Mouse (Mus musculus) left cerebral cortex, adult 8-10 months (tissue): ENCODE measurements at regions not wholly inside any gene's neighbourhood (a gene's known extent, or its start where the extent isn't known, plus 50 kb on each side); places are given as distances from the start of the nearest gene placed in this dataset.
"Not testable (repeated sequence)": the region's sequence is repeated elsewhere in the genome, so short reads cannot be mapped to it uniquely, and the experiment has no call there.

ENCODE experiments used
- DNase-seq, 2 experiments: peaks; one replicate each; pipeline ENCODE4 v3.0.0; 2022; ENCODE audit warnings: low spot score in 2 of 2

DNA sequence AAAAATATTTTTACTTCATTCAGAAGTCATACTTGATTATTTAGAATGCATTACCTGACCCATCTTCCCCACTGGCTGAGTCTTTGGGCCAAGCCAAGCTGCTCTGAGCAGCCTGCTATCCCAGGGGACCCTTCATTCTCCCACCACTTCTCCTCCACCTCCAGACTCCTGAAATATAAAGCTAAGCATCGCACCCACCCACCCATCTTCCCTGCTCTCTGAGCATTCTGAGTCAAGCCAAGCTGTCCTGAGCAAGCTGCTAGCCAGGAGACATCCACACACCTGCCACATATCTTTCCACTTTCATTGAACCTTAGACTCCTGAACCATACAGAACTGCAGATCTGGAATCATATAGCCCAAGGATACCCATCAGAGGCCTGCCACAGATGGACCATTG is 1456.2 kb upstream of the Adam24 start:
- DNase-seq: peak; percentile 2 to 66

DNA sequence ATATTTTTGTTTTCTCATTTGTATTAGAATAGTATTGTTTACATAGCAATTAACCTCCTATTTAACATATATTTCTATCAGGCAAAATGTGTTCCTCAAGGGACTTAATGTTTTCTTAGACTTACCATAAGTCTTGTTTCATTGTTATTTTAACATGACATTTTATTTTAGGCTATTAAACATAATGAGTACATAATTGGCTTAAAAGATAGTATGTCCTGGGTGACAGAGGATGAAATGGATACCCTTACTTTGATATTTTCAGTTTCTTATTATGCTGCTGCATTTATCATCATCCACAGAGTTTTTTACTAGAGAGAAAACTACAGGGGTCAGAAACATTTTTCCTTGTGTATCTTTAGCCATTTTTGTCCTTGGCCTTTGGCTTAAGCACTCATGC is 1447.6 kb upstream of the Adam24 start:
- no peak for DNase-seq

- DNase-seq: peak; percentile 5 to 55
Observed at GRCm38 (mm10) chr8:39268970-39269497, 1405.8 kb upstream of the Adam24 start.

DNA sequence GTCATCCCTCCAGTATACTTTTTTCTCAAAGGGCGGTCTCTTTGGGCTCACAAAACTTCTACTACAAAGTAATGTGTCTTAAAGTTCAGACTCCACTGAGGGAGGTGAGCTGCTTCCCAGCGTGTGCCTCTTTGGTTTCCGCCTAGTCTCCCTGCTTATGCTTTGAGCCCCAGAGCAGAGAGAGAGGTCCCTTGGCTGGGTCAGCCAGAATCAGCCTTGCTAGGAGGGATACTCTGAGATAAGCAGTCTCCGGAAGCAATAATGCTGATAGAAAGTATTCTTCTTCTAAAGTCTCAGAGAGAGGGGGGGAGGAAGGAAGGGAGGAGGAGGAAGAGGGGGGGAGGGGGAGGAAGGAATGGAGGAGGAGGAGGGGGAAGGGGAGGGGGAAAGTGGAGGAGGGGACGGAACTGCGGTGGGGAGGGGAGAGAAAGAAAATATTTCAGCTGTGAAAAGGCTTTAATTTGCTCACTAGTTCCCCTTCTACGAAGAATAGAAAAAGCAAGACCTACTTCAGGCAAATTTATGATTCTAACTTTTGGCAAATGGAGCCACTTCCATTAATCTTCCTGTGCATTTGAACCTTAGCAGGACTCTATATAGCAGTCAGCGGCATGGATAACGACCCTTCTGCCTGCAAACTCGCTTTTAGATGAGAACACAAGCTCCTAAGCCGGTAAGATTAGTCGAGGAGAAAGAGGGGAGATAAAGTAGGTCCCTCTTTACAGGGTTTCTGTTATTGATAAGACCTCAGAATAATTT is 1377.2 kb upstream of the Adam24 start:
- DNase-seq: no peak

GRCm38 (mm10) chr8:39303742-39304336 is 1371.0 kb upstream of the Adam24 start:
- no peak for DNase-seq

DNA sequence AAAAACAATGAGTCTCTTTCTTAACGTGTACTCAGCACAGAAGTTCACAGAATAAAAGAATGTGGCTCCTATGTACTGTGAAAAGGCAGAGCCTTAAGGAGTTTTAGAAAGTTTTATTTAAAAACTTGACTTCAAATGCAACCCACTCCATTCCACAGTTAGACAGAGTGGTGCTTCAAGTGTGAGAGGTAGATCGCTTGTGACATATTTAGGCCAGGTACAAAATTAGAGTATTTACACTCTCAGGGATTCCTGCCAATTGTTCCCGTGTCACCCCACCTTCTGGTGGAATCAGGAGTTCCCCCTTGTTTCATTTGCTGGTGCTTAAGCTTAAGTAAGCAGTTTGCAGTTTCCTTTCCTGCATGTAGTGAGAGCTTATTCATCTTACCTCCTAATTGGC is 1361.0 kb upstream of the Adam24 start:
- peak in 1 of 2 experiments; percentile 39 for DNase-seq

GRCm38 (mm10) chr8:39315521-39316233 is 1359.2 kb upstream of the Adam24 start:
- peak in 1 of 2 experiments; percentile 23 for DNase-seq

- no peak for DNase-seq
Observed at GRCm38 (mm10) chr8:39316234-39316568, 1358.7 kb upstream of the Adam24 start.

DNA sequence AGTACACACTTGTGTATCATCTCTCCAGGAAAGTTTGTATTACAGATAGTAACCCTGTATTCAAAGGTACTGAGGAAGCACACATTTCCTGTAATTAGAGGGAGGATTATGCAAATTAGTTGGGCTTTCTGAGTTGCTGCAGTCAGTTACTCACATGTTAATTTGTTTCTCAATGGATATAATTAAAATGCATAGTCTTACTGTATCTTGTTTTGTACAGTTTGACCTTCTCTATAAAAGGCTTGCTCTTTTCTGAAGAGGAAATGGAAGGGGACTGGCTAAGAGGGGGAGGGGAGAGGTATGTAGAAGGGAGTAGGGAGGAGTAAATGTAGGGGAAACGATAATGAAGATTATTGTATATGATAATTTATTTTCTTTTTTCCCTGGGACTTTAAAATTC is 1345.5 kb upstream of the Adam24 start:
- no peak for DNase-seq

GRCm38 (mm10) chr8:39344731-39345130 is 1330.1 kb upstream of the Adam24 start:
- DNase-seq: no peak

GRCm38 (mm10) chr8:39346471-39346870 is 1328.4 kb upstream of the Adam24 start:
- no peak for DNase-seq

DNA sequence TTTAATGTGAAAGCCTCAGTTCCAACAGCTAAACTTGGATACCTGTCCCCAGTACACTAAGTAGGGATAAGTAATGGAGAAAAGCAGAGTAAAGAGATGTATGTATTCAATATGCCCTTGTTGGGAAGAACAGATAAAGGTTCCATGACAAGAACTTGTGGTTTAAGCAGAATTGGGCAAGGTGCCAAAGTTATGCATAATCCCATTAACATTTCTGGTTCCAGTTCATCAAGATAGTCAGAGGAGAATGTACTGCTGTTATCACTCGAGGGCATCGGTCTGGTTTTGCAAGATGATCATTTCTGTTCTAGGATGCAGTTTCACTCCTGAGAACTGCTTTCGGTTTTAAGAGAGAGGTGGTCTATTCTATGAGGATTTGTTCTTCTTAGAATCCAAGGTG is 1325.9 kb upstream of the Adam24 start:
- DNase-seq: no peak

DNA sequence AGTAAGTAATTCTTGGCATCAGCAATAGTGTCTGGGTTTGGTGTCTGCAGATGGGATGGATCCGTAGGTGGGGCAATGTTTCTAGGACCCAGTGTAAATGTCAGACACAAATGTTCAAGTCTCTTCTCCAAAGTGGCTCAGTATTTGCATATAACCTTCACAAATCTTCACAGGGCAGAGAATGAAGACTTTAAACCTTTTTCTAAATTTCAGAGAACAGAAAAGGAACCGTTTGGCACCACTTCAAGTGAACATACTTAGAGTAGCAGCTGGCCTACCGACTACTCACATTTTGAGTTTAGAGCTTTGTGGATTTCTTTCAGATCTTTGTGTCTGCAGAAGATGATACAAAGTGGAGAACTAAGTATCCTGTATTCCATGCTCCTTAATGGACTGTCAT is 1319.5 kb upstream of the Adam24 start:
- peak in 1 of 2 experiments; percentile 46 for DNase-seq

- no peak for DNase-seq
Observed at GRCm38 (mm10) chr8:39357111-39357510, 1317.8 kb upstream of the Adam24 start.

- DNase-seq: no peak
Observed at GRCm38 (mm10) chr8:39357865-39358264, 1317.0 kb upstream of the Adam24 start.

GRCm38 (mm10) chr8:39366346-39366745 is 1308.5 kb upstream of the Adam24 start:
- DNase-seq: not testable (repeated sequence)
